Mouse (Mus musculus) hindbrain, postnatal 0 days (tissue): ENCODE measurements at regions not wholly inside any gene's neighbourhood (a gene's known extent, or its start where the extent isn't known, plus 50 kb on each side); places are given as distances from the start of the nearest gene placed in this dataset.

Experiments
- ATAC-seq: fragments of 200-750 bp; cut with Nextera tagmentation; 2 replicates; pipeline ENCODE4 v1.8.0; 2017; ENCODE audit warnings: mild to moderate bottlenecking, moderate TSS enrichment, moderate library complexity
- DNase-seq: peaks from one replicate; pipeline ENCODE4 v3.0.0-alpha.2; 2015; ENCODE audit warnings: low spot score
- H3K27ac ChIP-seq: fragments of 300-500 bp; sonication (generic); 2 replicates; pipeline ENCODE4 v1.5.1; 2014; ENCODE audit warnings: mild to moderate bottlenecking
- H3K27me3 ChIP-seq: fragments of 300-500 bp; sonication (generic); 2 replicates; pipeline ENCODE4 v1.6.1; 2014; ENCODE audit warnings: low read length, mixed read lengths; ENCODE audit not compliant: insufficient read depth
- H3K36me3 ChIP-seq: fragments of 300-500 bp; sonication (generic); 2 replicates; pipeline ENCODE4 v1.6.1; 2014; ENCODE audit warnings: low read length, mixed read lengths; ENCODE audit not compliant: insufficient read depth
- H3K4me1 ChIP-seq: fragments of 300-500 bp; sonication (generic); 2 replicates; pipeline ENCODE4 v1.6.1; 2014; ENCODE audit warnings: antibody characterized with exemption, low read length, mixed read lengths; ENCODE audit not compliant: insufficient read depth
- H3K4me2 ChIP-seq: fragments of 300-500 bp; sonication (generic); 2 replicates; pipeline ENCODE4 v1.6.1; 2014; ENCODE audit warnings: low read depth, mild to moderate bottlenecking, low read length, moderate library complexity, mixed read lengths
- H3K4me3 ChIP-seq: fragments of 300-500 bp; sonication (generic); 2 replicates; pipeline ENCODE4 v1.5.1; 2014; ENCODE audit warnings: low read length
- H3K9ac ChIP-seq: fragments of 300-500 bp; sonication (generic); replicated peaks from 2 replicates; pipeline ENCODE4 v1.6.1; 2014; ENCODE audit warnings: mild to moderate bottlenecking, low read length, moderate library complexity, mixed read lengths
- H3K9me3 ChIP-seq: fragments of 300-500 bp; sonication (generic); 2 replicates; pipeline ENCODE4 v1.6.1; 2016; ENCODE audit warnings: low read length, mixed read lengths
- CTCF ChIP-seq: IDR thresholded peaks from 2 replicates; pipeline ENCODE4 v1.5.1; 2016; ENCODE audit warnings: antibody characterized with exemption, control low read depth, low read depth
- WGBS: fragments of 180-500 bp; shearing (Covaris S2); extraction: QIAGEN DNeasy Blood & Tissue Kit; methylation state at CpG from one replicate; pipeline ENCODE4 v1.1.7; 2014; 5-methylcytosine and 5-hydroxymethylcytosine counted together

GRCm38 (mm10) chr16:12766846-12767245 is 342.6 kb upstream of the Ercc4 start:
- Histone ChIP-seq H3K4me2 (no peak overlapping the region), H3K9ac (no peak overlapping the region), H3K27me3 (no peaks in the 10 kb centered on the region), H3K4me1 (no peaks in the 10 kb centered on the region), H3K27ac (no peak overlapping the region), H3K9me3 (no peaks in the 10 kb centered on the region), H3K4me3 (no peak overlapping the region), H3K36me3 (no peaks in the 10 kb centered on the region)
- ATAC-seq (no peak), DNase-seq (no peak)
- no peak for TF ChIP-seq CTCF
- 78% methylated on average over 7 of the region's 7 CpGs for WGBS

GRCm38 (mm10) chr16:12768161-12768895 is 341.2 kb upstream of the Ercc4 start:
- H3K9ac ChIP-seq, result no peak overlapping the region
- DNase-seq (no peak), ATAC-seq (no peak)
- 87% methylated on average over 2 of the region's 2 CpGs for WGBS
- H3K36me3 ChIP-seq, result no peaks in the 10 kb centered on the region
- no peaks in the 10 kb centered on the region for H3K9me3 ChIP-seq
- no peaks in the 10 kb centered on the region for H3K4me1 ChIP-seq
- H3K4me2 ChIP-seq, result no peak overlapping the region
- no peak for TF ChIP-seq CTCF
- no peak overlapping the region for H3K4me3 ChIP-seq
- no peaks in the 10 kb centered on the region for H3K27me3 ChIP-seq
- H3K27ac ChIP-seq, result no peak overlapping the region

GRCm38 (mm10) chr16:12770482-12770881 is 339.0 kb upstream of the Ercc4 start:
- no peak overlapping the region for H3K27ac ChIP-seq
- ATAC-seq (no peak), DNase-seq (no peak)
- H3K9ac ChIP-seq, result no peak overlapping the region
- H3K27me3 ChIP-seq, result no peaks in the 10 kb centered on the region
- H3K4me3 ChIP-seq, result no peak overlapping the region
- no peak for TF ChIP-seq CTCF
- H3K4me1 ChIP-seq, result no peaks in the 10 kb centered on the region
- no peak overlapping the region for H3K4me2 ChIP-seq
- H3K36me3 ChIP-seq, result no peaks in the 10 kb centered on the region
- H3K9me3 ChIP-seq, result no peaks in the 10 kb centered on the region
- 84% methylated on average over 5 of the region's 5 CpGs for WGBS

GRCm38 (mm10) chr16:12772535-12772934 is 336.9 kb upstream of the Ercc4 start:
- Histone ChIP-seq H3K27me3 (no peaks in the 10 kb centered on the region), H3K27ac (no peak overlapping the region), H3K36me3 (no peaks in the 10 kb centered on the region), H3K9ac (no peak overlapping the region), H3K4me1 (no peaks in the 10 kb centered on the region), H3K4me3 (no peak overlapping the region), H3K9me3 (no peaks in the 10 kb centered on the region), H3K4me2 (no peak overlapping the region)
- 85% methylated on average over 5 of the region's 5 CpGs for WGBS
- ATAC-seq (no peak), DNase-seq (no peak)
- TF ChIP-seq CTCF, result no peak

GRCm38 (mm10) chr16:12775876-12776275 is 333.6 kb upstream of the Ercc4 start:
- no peak overlapping the region for H3K4me3 ChIP-seq
- H3K4me2 ChIP-seq, result no peak overlapping the region
- no peaks in the 10 kb centered on the region for H3K4me1 ChIP-seq
- no peaks in the 10 kb centered on the region for H3K9me3 ChIP-seq
- WGBS, result 56% methylated on average over 2 of the region's 2 CpGs
- no peak overlapping the region for H3K9ac ChIP-seq
- no peak for TF ChIP-seq CTCF
- H3K36me3 ChIP-seq, result no peaks in the 10 kb centered on the region
- no peak overlapping the region for H3K27ac ChIP-seq
- ATAC-seq (no peak), DNase-seq (no peak)
- H3K27me3 ChIP-seq, result no peaks in the 10 kb centered on the region

GRCm38 (mm10) chr16:12779079-12779478 is 330.4 kb upstream of the Ercc4 start:
- no peak overlapping the region for H3K9ac ChIP-seq
- no peak overlapping the region for H3K4me2 ChIP-seq
- H3K9me3 ChIP-seq, result no peaks in the 10 kb centered on the region
- no peak overlapping the region for H3K4me3 ChIP-seq
- ATAC-seq (no peak), DNase-seq (no peak)
- no peaks in the 10 kb centered on the region for H3K27me3 ChIP-seq
- H3K36me3 ChIP-seq, result no peaks in the 10 kb centered on the region
- WGBS, result 80% methylated on average over 3 of the region's 3 CpGs
- no peak overlapping the region for H3K27ac ChIP-seq
- no peak for TF ChIP-seq CTCF
- no peaks in the 10 kb centered on the region for H3K4me1 ChIP-seq

- no peak for ATAC-seq
- 70% methylated on average over 3 of the region's 3 CpGs for WGBS
Measured at GRCm38 (mm10) chr16:12780635-12781034, 328.8 kb upstream of the Ercc4 start.

More at GRCm38 (mm10) chr16:12780635-12781034, 328.8 kb upstream of the Ercc4 start:
- H3K4me2 ChIP-seq, result no peak overlapping the region
- no peaks in the 10 kb centered on the region for H3K9me3 ChIP-seq
- no peak for TF ChIP-seq CTCF
- no peak overlapping the region for H3K4me3 ChIP-seq
- no peak overlapping the region for H3K9ac ChIP-seq
- no peaks in the 10 kb centered on the region for H3K4me1 ChIP-seq
- no peak for DNase-seq
- H3K36me3 ChIP-seq, result no peaks in the 10 kb centered on the region
- no peak overlapping the region for H3K27ac ChIP-seq
- H3K27me3 ChIP-seq, result no peaks in the 10 kb centered on the region
